ENCODE assay signal across 10 mouse cellular contexts in the genomic region with DNA sequence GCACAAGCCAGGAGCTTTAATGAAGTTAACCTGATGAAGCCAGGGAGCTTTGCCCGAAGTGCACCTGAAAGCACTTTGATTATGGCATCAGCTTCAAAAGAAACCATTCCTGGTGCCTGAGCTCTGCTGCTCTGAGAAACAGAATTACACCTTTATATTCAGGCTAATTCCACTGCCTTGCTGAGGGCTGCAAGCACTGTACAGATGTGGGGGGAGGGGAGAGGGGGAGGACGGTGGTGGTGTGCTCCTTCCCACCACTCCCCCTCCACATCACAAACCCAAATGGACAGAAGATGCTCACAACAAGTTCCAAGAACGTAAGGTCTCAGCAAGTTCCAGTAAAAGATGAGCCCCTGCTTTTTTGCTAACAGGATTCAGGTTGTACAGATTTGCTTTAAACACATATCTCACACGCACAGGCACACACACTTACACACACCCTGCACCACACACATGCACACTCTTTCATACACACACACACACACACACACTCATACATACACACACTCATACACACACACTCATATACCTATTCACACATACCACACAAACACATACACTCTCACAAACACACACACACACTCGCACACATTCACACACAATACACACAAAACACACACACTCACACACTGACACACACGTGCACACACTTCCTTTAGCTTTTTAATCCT. TPM values are rescaled to one million over a fixed set of nuclear protein-coding genes. Genes with fewer than 3 reads are reported as not detected.
DNase-seq lines count a peak whose midpoint lies in the region; ATAC-seq and TF ChIP-seq lines count a peak whose summit lies in the region.
"Had no signal": no experiment of that assay in that cellular context is flagged by ENCODE, and none has a peak within 500 bp of the region (broad histone marks: within the 10 kb centered on the region; RNA-seq: fewer than 3 reads in every experiment).

No protein-coding gene starts in this region.

- H3K9me3 ChIP-seq in hindbrain, embryonic 13.5 days = no peaks in the 10 kb centered on the region
- H3K9me3 ChIP-seq in hindbrain, embryonic 11.5 days (ENCODE audit: control insufficient read depth, low read length) = no peaks in the 10 kb centered on the region
- H3K9me3 ChIP-seq in forebrain, embryonic 12.5 days = no peaks in the 10 kb centered on the region
- H3K9me3 ChIP-seq in limb, embryonic 10.5 days (replicated peaks) = no peaks in the 10 kb centered on the region

- H3K36me3 ChIP-seq in hindbrain, embryonic 13.5 days = no peaks in the 10 kb centered on the region
- no peaks in the 10 kb centered on the region for H3K36me3 ChIP-seq in hindbrain, embryonic 11.5 days (ENCODE audit: control insufficient read depth, insufficient read depth, low read length)
- H3K36me3 ChIP-seq in forebrain, embryonic 12.5 days (replicated peaks) = no peaks in the 10 kb centered on the region
- H3K36me3 ChIP-seq in limb, embryonic 10.5 days = no peaks in the 10 kb centered on the region

- H3K27ac ChIP-seq in hindbrain, embryonic 13.5 days = no peak overlapping the region
- H3K27ac ChIP-seq in hindbrain, embryonic 11.5 days (ENCODE audit: low read depth, low read length) = no peak overlapping the region
- no peak overlapping the region for H3K27ac ChIP-seq in forebrain, embryonic 12.5 days
- H3K27ac ChIP-seq in limb, embryonic 10.5 days = peak overlapping the region; percentile 30; the same call in 1 of the 2 replicates

- TF ChIP-seq CTCF in brain, embryonic 14.5 days (IDR thresholded peaks at IDR 0.05; ENCODE audit: borderline replicate concordance, extremely low read depth, insufficient read depth, insufficient read length) = no peak

- H3K4me3 ChIP-seq in hindbrain, embryonic 13.5 days = no peak overlapping the region
- H3K4me3 ChIP-seq in hindbrain, embryonic 11.5 days (ENCODE audit: low read depth, low read length) = no peak overlapping the region
- H3K4me3 ChIP-seq in forebrain, embryonic 12.5 days (replicated peaks) = no peak overlapping the region
- H3K4me3 ChIP-seq in limb, embryonic 10.5 days = no peak overlapping the region

- peaks cover 16% of the 10 kb centered on the region for H3K4me1 ChIP-seq in hindbrain, embryonic 13.5 days (replicated peaks)
- H3K4me1 ChIP-seq in hindbrain, embryonic 11.5 days (replicated peaks; ENCODE audit: control insufficient read depth, insufficient read depth, low read length) = no peaks in the 10 kb centered on the region
- peaks cover 16% of the 10 kb centered on the region for H3K4me1 ChIP-seq in forebrain, embryonic 12.5 days
- peaks cover 40% of the 10 kb centered on the region for H3K4me1 ChIP-seq in limb, embryonic 10.5 days

- peak; percentile 21; the same call in 1 of the 2 replicates for ATAC-seq in hindbrain, embryonic 13.5 days (ENCODE audit: low FRiP score)
- ATAC-seq in hindbrain, embryonic 11.5 days (ENCODE audit: low FRiP score) = no peak
- ATAC-seq in forebrain, embryonic 12.5 days (ENCODE audit: low FRiP score) = 0 out of 2 replicates have a peak, but pooled peaks have one; percentile 28
- ATAC-seq: inflammation-experienced regulatory T-cells, adult 6 months had no signal

- no peak for DNase-seq in hindbrain, embryonic 11.5 days (ENCODE audit: low spot score)
- peak; percentile 33 for DNase-seq in brain, embryonic 14.5 days (ENCODE audit: low read depth)
- no peak for DNase-seq in limb, embryonic 10.5 days (ENCODE audit: low spot score)
- no peak for DNase-seq in spleen, postnatal 4 days (ENCODE audit: low spot score in 2 of 2)
- no peak for DNase-seq in spleen, postnatal 14 days (ENCODE audit: low spot score in 2 of 2)
- no peak for DNase-seq in cerebellum, adult 9-10 months
- DNase-seq: thymus, adult 2 months had no signal

- no peak for TF ChIP-seq POLR2A in brain, embryonic 14.5 days (IDR thresholded peaks at IDR 0.05; ENCODE audit: borderline replicate concordance, extremely low read depth, insufficient read depth, insufficient read length, poor library complexity, severe bottlenecking)

- peak overlapping the region; percentile 17; the same call in 1 of the 2 replicates for H3K4me2 ChIP-seq in hindbrain, embryonic 13.5 days
- no peak overlapping the region for H3K4me2 ChIP-seq in hindbrain, embryonic 11.5 days (replicated peaks; ENCODE audit: low read depth, low read length)
- no peak overlapping the region for H3K4me2 ChIP-seq in forebrain, embryonic 12.5 days

- H3K9ac ChIP-seq in hindbrain, embryonic 13.5 days = no peak overlapping the region
- H3K9ac ChIP-seq in hindbrain, embryonic 11.5 days (ENCODE audit: low read depth, low read length) = no peak overlapping the region
- no peak overlapping the region for H3K9ac ChIP-seq in forebrain, embryonic 12.5 days

- WGBS in hindbrain, embryonic 13.5 days = 72% methylated on average over 6 of the region's 6 CpGs
- 71% methylated on average over 6 of the region's 6 CpGs for WGBS in hindbrain, embryonic 11.5 days
- 54% methylated on average over 6 of the region's 6 CpGs for WGBS in forebrain, embryonic 12.5 days
- WGBS in limb, embryonic 10.5 days = 45% methylated on average over 6 of the region's 6 CpGs

- peaks cover 12% of the 10 kb centered on the region for H3K27me3 ChIP-seq in hindbrain, embryonic 13.5 days
- H3K27me3 ChIP-seq in hindbrain, embryonic 11.5 days (ENCODE audit: control insufficient read depth, insufficient read depth, low read length) = no peaks in the 10 kb centered on the region
- H3K27me3 ChIP-seq in forebrain, embryonic 12.5 days = peaks cover 22% of the 10 kb centered on the region
- H3K27me3 ChIP-seq in limb, embryonic 10.5 days (ENCODE audit: low read depth, poor library complexity, severe bottlenecking) = peaks cover 22% of the 10 kb centered on the region

RNA-seq across cellular contexts. Expression of a gene that starts 6.6 kb away (rescaled TPM):
- polyA plus RNA-seq in hindbrain, embryonic 13.5 days (2015; fragmentation: Nextera tagmentation; extraction: Ambion mirVana) = 34.8 and 35.7 TPM in 2 replicates
- polyA plus RNA-seq in hindbrain, embryonic 11.5 days (2014; fragmentation: Nextera tagmentation; extraction: Ambion mirVana) = 22.5 and 29.3 TPM in 2 replicates
- polyA plus RNA-seq in brain, embryonic 14.5 days (2012; rRNA removed) = 53.3 and 66.5 TPM in 2 replicates
- 31.1 and 33.1 TPM in 2 replicates for polyA plus RNA-seq in forebrain, embryonic 12.5 days (2016; fragmentation: Nextera tagmentation; extraction: Ambion mirVana)
- 31.7 and 54.7 TPM in 2 replicates for polyA plus RNA-seq in limb, embryonic 10.5 days (2016; fragmentation: Nextera tagmentation; extraction: Ambion mirVana)
